Mouse (Mus musculus) layer of hippocampus, postnatal 14 days (tissue): ENCODE measurements around the gene Ric8b. TPM values are rescaled to one million over a fixed set of nuclear protein-coding genes. Genes with fewer than 3 reads are reported as not detected.

Experiments used
- DNase-seq, 2 experiments: peaks; one replicate each; pipeline ENCODE4 v3.0.0; 2021 to 2022; ENCODE audit warnings: low spot score in 2 of 2, mixed read lengths in 1 of 2
- total RNA-seq, 2 experiments: library from RNA; stranded (reverse); gene quantifications; 2 replicates each; pipeline ENCODE4 v1.2.3; 2021

The Ric8b gene
- total RNA-seq, 2 experiments from 2014 or later, result 31.9 to 32.4 TPM

- DNase-seq, result no peak
These were observed 133.3 kb downstream of the Ric8b start for GRCm38 (mm10) chr10:85050668-85051208.

GRCm38 (mm10) chr10:85052451-85052850 lies 135.0 kb downstream of the Ric8b start:
- no peak for DNase-seq

- DNase-seq, result no peak
These were observed 137.5 kb downstream of the Ric8b start for GRCm38 (mm10) chr10:85054876-85055275.

Other genes starting within 250 kb of the Ric8b start
- gene Rfx4, start 161.6 kb upstream of the Ric8b start, total RNA-seq, result 10 to 100 TPM; 13.1 to 15.4 TPM
- 1 to 10 TPM; 1.0 to 1.2 TPM for gene Fhl4, start 184.9 kb downstream of the Ric8b start, total RNA-seq
- gene Tmem263, start 185.0 kb downstream of the Ric8b start, total RNA-seq, result 10 to 100 TPM; 28.6 to 30.8 TPM
- 10 to 100 TPM; 15.7 to 16.9 TPM for gene Mterf2, start 210.4 kb downstream of the Ric8b start, total RNA-seq